Mouse (Mus musculus) induced T-regulatory cell, adult 2 months (primary cell): ENCODE results near the gene Il31ra.
"Not testable (repeated sequence)": the region's sequence is repeated elsewhere in the genome, so short reads cannot be mapped to it uniquely, and the experiment has no call there.

Experiments used
- DNase-seq: peaks from one replicate; pipeline ENCODE4 v3.0.0-alpha.2; 2012; ENCODE audit warnings: low read depth

Gene Il31ra

GRCm38 (mm10) chr13:112594260-112594659 is at the start of gene Il31ra:
Gene Il31ra, minus strand, starts transcription at chr13:112594360.
- DNase-seq: not testable (repeated sequence)

DNA sequence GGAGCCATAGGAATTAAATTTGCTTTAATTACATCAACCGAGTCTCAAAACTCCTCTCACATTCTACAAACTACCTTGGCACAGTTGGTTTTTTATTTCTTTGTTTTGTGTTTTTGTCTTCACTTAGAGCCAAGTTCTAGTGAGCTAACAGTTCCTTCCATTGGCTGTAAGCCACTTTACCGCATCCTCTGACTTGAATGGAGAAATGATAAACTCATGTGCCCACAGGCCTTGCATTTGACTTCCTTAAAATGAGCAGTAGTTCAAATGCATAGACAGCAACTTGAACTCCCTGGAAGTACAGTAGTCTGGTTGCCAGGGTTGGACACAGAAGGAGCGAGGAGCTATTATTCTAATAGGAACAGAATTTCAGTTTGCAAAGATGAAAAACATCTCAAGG is 48.7 kb upstream of the Il31ra start:
- DNase-seq: no peak

GRCm38 (mm10) chr13:112639111-112639510 is 45.0 kb upstream of the Il31ra start:
- no peak for DNase-seq

DNA sequence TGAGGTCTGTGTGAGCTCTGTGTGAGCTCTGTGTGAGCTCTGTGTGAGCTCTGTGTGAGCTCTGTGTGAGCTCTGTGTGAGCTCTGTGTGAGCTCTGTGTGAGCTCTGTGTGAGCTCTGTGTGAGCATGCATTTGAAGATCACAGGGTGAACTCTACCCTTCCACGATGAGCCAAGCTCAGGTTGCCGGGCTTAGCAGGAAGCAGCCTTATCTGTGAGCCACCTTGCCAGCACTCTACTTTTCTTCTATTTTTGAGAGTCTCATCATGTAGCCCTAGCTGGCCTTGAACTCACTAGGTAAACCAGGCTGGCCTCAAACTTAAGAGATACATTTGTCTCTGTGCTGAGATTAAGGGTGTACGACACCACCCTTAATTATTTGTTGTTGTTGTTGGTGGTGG is 42.3 kb upstream of the Il31ra start:
- DNase-seq: no peak

DNA sequence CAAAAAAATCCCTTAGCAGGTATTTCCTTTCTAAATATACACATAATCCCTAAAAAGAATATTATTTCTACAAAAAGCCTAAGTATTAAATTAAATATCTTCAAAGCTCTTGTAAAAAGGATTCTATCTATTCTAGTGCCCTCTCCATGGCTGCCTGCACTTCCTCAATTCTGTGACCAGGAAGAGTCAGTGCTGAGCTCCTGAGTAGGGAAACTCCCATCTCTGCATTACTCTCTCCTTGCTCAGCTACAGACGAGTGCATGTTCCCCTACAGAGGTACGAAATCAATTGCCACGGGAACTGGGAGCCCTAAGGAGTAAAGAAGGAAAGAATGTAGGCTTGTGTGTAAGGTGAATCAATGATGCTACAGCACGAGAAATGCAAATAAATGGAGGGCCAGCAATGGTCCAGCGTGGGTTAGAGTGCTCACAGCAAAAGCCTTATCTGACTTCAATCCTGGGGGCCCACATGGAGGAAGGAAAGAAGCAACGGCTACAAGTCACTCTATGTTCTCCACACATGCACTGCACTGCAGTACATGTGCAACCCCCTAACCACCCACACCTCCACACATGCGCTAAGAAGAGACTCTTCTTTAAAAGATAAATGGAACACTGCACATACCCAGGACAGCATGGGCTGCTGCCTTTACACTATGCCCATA is 41.1 kb upstream of the Il31ra start:
- no peak for DNase-seq

DNA sequence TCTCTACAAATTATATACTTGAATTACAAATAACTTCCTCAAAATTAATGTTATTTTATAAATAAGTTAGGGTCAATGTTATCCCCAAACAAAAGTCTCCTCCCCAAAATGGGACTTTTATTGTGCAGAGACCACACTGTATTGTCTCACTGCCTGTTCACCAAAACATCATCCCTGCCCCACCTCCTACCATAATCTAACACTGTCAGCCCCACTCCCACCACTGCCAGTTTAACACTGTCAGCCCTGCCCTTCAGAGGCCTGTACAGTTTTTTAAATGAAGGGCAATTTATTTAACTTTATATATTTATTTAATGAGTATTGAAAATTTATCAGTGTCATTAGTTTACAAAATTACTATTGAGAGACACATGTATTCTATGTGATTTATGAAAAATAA is 31.4 kb upstream of the Il31ra start:
- no peak for DNase-seq

DNA sequence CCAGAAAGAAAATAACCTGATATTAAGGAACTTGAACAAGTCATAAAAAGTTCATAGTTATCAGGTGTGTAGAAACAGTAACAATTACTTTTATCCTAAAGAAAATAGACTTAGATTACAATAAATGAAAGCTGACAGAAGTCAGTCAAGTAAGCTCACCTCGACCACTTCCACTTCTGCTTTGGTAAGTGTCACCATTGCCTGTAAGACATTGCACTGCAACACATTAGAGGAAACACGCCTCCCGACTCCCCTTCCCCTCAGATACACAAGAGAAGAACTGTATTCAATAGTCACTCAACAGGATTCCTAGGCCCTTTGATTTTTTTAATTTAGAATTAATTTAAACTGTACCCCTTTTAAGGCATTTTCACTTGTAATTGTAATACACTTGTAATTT is 30.5 kb upstream of the Il31ra start:
- no peak for DNase-seq

DNA sequence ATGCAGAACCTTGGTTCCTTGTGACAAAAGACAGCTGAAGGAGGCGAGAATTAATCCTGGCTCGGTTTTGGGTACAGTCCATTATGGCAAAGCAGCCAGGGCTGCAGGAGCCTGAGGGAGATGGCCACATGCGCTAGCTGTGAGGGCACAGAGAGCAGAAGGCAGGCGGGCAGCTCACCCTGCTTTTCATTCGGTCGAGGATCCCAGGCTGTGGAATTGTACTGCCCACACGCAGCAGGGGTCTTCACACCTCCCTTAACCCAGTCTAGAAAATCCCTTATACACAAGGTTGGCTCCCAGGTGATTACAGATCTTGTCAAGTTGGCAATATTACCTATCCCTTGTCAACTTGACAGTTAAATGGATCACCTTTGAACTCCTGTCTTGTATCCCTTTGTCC is 29.5 kb upstream of the Il31ra start:
- DNase-seq: no peak

DNA sequence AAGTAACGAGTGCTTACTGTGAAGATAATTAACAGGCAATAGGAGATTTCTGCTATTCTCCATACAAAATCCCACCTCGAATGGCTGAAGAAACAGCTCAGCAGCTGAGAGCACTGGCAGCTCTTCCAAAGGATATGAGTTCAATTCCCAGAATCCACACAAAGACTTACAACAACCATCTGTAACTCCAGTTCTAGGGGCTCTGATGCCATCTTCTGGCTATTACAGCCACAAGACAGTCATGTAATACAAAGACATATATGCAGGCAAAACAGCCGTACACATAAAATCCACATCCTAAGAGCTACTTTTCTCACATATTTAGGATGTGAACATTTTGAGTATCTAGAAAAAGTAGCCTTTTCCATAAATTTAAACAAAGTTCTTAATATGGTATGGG is 27.4 kb upstream of the Il31ra start:
- DNase-seq: no peak

- DNase-seq: no peak
Measured at GRCm38 (mm10) chr13:112608606-112609005, 14.4 kb upstream of the Il31ra start.

DNA sequence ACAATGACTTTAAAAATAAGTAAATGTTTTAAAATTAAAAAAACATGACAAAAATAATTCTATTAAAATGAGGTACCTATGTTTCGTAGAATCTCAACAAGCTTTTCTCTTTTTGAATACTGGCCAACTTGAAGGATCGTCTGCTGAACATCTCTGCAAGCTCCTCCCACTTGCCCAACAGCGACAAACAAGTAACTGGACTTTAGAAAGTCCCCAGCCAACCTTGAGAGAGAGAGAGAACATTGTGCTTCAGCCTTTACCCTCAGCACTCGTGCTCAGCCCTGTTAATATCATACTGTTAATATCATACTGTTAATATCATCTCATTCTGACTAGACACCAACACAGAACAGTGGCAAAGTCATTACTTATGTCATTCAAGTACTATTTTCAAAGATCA is 10.3 kb upstream of the Il31ra start:
- DNase-seq: no peak

DNA sequence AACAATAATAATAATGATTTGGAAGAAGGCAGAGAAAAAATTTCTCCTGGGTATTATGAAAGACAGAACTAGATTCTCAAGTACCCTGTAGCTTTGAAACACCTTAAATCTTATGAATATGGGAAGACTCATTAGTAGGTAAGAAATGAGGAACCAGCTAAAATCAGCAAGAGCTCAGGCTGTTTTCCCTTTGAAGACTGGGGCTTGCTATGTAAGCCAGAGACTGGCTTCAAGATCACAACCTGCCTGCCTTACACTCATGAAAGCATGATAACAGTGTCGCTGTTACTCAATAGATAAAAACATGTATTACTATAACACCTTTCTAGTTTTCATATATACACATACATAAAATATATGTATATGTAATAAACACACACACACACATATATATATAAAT is 9.7 kb upstream of the Il31ra start:
- DNase-seq: no peak

GRCm38 (mm10) chr13:112602607-112603006 is 8.4 kb upstream of the Il31ra start:
- DNase-seq: peak; percentile 21

DNA sequence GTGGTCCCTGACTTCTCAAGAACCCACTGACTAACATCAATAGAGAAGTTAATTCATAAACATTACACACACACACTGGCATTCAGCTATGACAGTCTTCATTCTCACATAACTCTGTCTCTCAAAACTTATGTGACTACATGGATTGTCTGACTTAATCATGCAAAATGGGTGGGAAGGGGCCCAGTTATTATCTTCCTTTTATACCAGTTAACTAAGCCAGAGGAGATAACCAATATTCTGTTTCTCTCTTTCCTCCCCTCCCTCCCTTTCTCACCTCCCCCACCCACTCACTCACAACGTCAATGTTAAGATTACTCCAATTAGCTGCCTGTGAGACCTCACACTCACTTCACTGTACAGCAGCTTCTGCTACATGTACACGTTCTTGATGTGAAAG is 3.9 kb downstream of the Il31ra start:
- no peak for DNase-seq

DNA sequence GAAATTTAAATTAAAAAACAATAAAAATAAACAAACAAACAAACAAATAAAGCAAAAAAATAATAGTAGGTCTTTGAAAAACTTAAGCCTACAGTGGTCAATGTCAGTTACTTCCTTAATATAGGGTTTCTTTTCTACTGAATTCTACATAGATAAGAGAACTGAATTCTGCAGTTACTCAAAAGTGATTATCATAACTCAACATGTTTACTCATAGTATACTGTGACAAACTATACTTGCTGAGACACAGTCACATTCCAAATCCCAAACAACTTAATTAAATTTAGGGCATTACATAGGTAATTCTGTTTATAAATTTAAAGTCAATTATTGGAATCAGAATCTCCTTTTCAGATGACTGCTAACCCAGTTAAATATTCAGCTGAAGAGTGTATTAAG is 4.5 kb downstream of the Il31ra start:
- no peak for DNase-seq

DNA sequence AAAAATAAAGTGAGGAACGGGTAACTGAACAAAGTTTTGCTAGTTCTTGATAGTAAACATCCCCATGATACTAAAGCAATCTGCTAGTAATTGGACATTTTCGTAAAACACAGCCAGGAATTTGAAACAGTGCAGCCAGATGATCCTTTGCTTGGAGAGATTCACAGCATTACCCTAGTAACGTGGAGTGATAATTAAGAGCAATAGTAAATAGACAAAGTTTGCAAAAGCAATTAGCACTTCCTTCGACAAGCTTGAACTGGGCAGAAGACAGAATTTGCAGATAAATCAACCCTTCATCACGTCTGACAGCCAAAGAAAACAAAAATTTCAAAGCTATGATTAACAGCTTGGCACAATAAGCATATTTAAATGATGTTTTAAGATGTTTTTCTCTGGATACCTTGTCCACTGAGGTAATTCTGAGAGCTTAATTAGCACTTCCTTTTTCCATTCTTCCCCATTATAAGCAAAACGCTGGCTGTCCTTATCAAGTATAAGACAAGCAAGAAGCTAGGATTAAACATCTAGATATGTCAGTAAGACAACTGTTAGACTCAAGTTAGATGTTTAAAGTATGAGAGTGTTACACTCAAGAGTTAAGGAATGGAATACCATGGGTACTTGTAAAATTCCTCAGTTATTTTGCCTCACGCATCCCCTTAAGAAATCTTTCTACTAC is 9.5 kb downstream of the Il31ra start:
- no peak for DNase-seq

GRCm38 (mm10) chr13:112582291-112582690 is 11.9 kb downstream of the Il31ra start:
- no peak for DNase-seq

GRCm38 (mm10) chr13:112581796-112582195 is 12.4 kb downstream of the Il31ra start:
- DNase-seq: no peak

GRCm38 (mm10) chr13:112580590-112581320 is 13.4 kb downstream of the Il31ra start:
- DNase-seq: no peak

DNA sequence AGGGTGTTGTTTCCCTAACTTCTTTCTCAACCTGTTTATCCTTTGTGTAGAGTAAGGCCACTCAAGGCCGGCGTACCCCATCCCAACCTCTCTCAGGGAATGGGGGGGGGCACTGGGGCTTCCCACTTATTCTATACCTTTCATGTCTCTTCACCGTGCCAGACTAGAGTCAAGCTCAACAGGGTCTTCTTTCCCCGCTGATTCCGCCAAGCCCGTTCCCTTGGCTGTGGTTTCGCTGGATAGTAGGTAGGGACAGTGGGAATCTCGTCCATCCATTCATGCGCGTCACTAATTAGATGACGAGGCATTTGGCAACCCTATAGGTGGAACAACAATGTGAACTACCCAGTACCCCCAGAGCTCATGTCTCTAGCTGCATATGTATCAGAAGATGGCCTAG is 16.1 kb downstream of the Il31ra start:
- DNase-seq: not testable (repeated sequence)

- no peak for DNase-seq
Measured at GRCm38 (mm10) chr13:112573800-112574199, 20.4 kb downstream of the Il31ra start.

- DNase-seq: no peak
Measured at GRCm38 (mm10) chr13:112570768-112571167, 23.4 kb downstream of the Il31ra start.

DNA sequence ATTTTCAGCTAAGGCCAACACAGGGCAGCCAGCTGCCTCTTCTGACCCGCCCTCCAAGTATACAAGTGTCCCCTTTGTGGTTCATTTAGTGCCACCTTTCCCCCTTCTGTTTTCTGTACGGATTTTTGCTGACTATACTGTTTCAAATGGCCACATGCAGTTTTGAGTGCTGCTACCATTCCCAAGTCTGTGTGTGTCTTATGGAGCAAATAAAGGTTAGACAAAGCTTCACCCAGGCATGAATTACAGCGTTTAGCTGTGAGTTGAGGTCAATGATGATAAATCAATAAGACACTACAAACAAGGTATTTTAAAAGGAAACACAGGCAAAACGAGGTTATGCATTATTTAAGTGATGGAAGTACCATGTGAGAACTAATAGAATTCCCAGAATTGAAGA is 24.6 kb downstream of the Il31ra start:
- DNase-seq: no peak
